Mouse (Mus musculus) lung, adult 2 months (tissue): Measurements from ENCODE around the gene Npc1l1.

ENCODE experiments used
- CTCF ChIP-seq: fragments of 200-500 bp; IDR thresholded peaks from 2 replicates; pipeline ENCODE4 v1.5.1; 2011; ENCODE audit warnings: mild to moderate bottlenecking, low read length, control low read depth; ENCODE audit not compliant: insufficient read depth
- POLR2A ChIP-seq: fragments of 200-500 bp; IDR thresholded peaks from 2 replicates; pipeline ENCODE4 v1.6.1; 2011; ENCODE audit warnings: low read depth, mild to moderate bottlenecking, control low read depth, low read length, borderline replicate concordance; ENCODE audit errors: extremely low read depth

DNA sequence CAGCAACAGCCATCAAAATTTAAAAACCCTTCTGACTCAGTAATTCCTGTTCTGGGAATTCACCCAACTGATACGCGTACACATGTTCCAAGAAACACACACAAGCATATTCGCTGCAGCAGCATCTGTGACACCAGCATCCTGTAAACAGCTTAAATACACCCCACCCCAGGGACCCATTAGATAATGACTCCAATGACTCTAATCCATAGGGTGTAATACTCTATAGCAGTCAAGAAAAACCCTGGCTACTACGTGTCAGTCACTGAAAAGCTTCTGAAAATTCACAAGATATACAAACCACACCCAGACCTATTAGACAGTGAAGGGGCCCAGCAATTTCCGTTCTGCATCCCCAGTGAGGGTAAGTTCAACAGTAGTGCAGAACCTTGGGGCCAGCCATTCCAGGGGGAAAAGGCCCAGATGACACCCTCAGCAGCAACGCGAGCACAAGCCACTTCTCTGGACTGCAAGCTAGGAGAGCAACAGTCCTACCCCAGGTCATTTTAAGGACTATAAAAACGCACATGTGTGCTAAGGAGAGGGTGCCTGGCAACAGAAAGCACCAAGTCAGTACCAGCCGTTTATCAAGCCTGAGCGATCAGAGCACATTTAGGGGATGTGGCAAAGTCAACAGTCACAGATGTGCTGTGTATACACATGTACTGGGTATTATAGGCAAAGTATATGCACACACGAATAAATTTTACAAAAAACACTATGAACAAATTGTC is 45.6 kb downstream of the Npc1l1 start:
- TF ChIP-seq POLR2A, result no peak
- TF ChIP-seq CTCF, result no peak
